Mouse (Mus musculus): Measurements from ENCODE around the gene Sptb. TPM values are rescaled to one million over a fixed set of nuclear protein-coding genes. Genes with fewer than 3 reads are reported as not detected.
A peak's percentile ranks its signal among the peaks of the same experiment; 100 is the strongest.

The Sptb gene
- polyA plus RNA-seq, 1 experiment = 101 TPM

DNA sequence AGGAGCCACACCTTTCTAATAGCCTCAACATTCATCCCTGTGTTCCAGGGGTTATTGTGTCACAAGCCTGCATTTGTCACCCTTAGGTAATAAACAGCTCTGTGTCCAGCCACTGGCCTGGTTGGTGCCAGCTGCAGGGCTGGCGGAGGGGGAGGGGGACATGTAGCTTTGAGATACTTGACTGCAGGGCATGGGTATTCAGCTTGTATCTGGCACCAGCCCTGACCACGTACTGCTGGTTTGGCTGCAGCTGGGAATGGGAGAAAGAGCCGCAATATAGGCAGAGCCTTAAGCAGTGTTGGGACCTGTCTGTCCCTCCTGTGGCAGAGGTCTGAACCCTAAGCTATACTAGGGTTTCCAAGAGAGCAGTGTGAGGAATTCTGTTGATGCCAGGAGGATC is 128.2 kb downstream of the Sptb start:
- H3K4me3 ChIP-seq (replicated peaks; ENCODE audit: insufficient read depth, low read depth, low read length) = no peak overlapping the region
- H3K4me1 ChIP-seq (ENCODE audit: control insufficient read depth, insufficient read depth, low read length) = peaks cover 17% of the 10 kb centered on the region
- 0 out of 2 replicates have a peak overlapping the region, but pooled peaks have one; percentile 15 for H3K27ac ChIP-seq (ENCODE audit: insufficient read depth, low read length)
- no peaks in the 10 kb centered on the region for H3K27me3 ChIP-seq (ENCODE audit: control insufficient read depth, insufficient read depth, low read length)
- no peak for DNase-seq
- TF ChIP-seq CTCF (IDR thresholded peaks at IDR 0.05; ENCODE audit: borderline replicate concordance, insufficient read depth, low read depth, low read length) (no peak), POLR2A (IDR thresholded peaks at IDR 0.05; ENCODE audit: borderline replicate concordance, insufficient read depth, low read length) (no peak)
- WGBS = 59% methylated on average over 3 of the region's 3 CpGs

GRCm38 (mm10) chr12:76579806-76580205 is 130.5 kb downstream of the Sptb start:
- Histone ChIP-seq H3K27ac (ENCODE audit: insufficient read depth, low read length) (no peak overlapping the region), H3K4me3 (replicated peaks; ENCODE audit: insufficient read depth, low read depth, low read length) (no peak overlapping the region), H3K4me1 (ENCODE audit: control insufficient read depth, insufficient read depth, low read length) (peaks cover 24% of the 10 kb centered on the region), H3K27me3 (ENCODE audit: control insufficient read depth, insufficient read depth, low read length) (no peaks in the 10 kb centered on the region)
- no peak for TF ChIP-seq CTCF (IDR thresholded peaks at IDR 0.05; ENCODE audit: borderline replicate concordance, insufficient read depth, low read depth, low read length)
- 100% methylated on average over 1 of the region's 1 CpGs for WGBS
- DNase-seq = no peak

- 49% methylated on average over 2 of the region's 2 CpGs for WGBS
- peak in 1 of 2 experiments; percentile 19 for DNase-seq
- H3K27ac ChIP-seq (ENCODE audit: insufficient read depth, low read length) = no peak overlapping the region
- TF ChIP-seq CTCF (IDR thresholded peaks at IDR 0.05; ENCODE audit: borderline replicate concordance, insufficient read depth, low read depth, low read length) (no peak), POLR2A (IDR thresholded peaks at IDR 0.05; ENCODE audit: borderline replicate concordance, insufficient read depth, low read length) (no peak)
- H3K4me3 ChIP-seq (replicated peaks; ENCODE audit: insufficient read depth, low read depth, low read length) = no peak overlapping the region
- peaks cover 28% of the 10 kb centered on the region for H3K4me1 ChIP-seq (ENCODE audit: control insufficient read depth, insufficient read depth, low read length)
- H3K27me3 ChIP-seq (ENCODE audit: control insufficient read depth, insufficient read depth, low read length) = no peaks in the 10 kb centered on the region
These were observed 131.9 kb downstream of the Sptb start for GRCm38 (mm10) chr12:76578465-76578864.

DNA sequence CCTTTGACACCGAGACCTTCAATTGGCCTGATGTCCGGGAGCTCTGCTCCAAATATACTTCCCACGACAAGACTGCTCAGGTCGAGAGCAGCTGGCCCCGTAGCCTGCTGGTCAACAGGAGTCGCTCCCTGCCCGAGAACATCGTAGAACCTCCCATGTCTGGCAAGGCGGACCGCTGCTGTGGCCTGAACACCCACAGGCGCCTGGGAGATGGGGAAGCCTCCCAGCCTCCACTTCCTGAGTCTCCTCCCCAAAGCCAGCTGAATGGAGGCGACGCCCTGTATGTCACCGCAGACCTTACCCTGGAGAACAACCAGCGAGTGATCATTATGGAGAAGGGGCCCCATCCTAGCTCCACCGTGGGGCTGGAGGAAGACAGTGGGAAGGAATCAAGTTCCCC is 132.5 kb downstream of the Sptb start:
- no peaks in the 10 kb centered on the region for H3K27me3 ChIP-seq (ENCODE audit: control insufficient read depth, insufficient read depth, low read length)
- 73% methylated on average over 16 of the region's 16 CpGs for WGBS

GRCm38 (mm10) chr12:76576806-76577205 is 133.5 kb downstream of the Sptb start:
- Histone ChIP-seq H3K4me3 (replicated peaks; ENCODE audit: insufficient read depth, low read depth, low read length) (no peak overlapping the region), H3K27ac (ENCODE audit: insufficient read depth, low read length) (no peak overlapping the region), H3K4me1 (ENCODE audit: control insufficient read depth, insufficient read depth, low read length) (peaks cover 35% of the 10 kb centered on the region), H3K27me3 (ENCODE audit: control insufficient read depth, insufficient read depth, low read length) (no peaks in the 10 kb centered on the region)
- peak in 1 of 2 experiments; percentile 23 for DNase-seq
- 92% methylated on average over 8 of the region's 8 CpGs for WGBS
- TF ChIP-seq POLR2A (IDR thresholded peaks at IDR 0.05; ENCODE audit: borderline replicate concordance, insufficient read depth, low read length) (no peak), CTCF (IDR thresholded peaks at IDR 0.05; ENCODE audit: borderline replicate concordance, insufficient read depth, low read depth, low read length) (no peak)

More for the DNA sequence above, 132.5 kb downstream of the Sptb start:
- H3K27ac ChIP-seq (ENCODE audit: insufficient read depth, low read length) = no peak overlapping the region
- no peak for TF ChIP-seq CTCF (IDR thresholded peaks at IDR 0.05; ENCODE audit: borderline replicate concordance, insufficient read depth, low read depth, low read length)
- TF ChIP-seq POLR2A (IDR thresholded peaks at IDR 0.05; ENCODE audit: borderline replicate concordance, insufficient read depth, low read length) = no peak
- DNase-seq = no peak
- no peak overlapping the region for H3K4me3 ChIP-seq (replicated peaks; ENCODE audit: insufficient read depth, low read depth, low read length)
- peaks cover 28% of the 10 kb centered on the region for H3K4me1 ChIP-seq (ENCODE audit: control insufficient read depth, insufficient read depth, low read length)

GRCm38 (mm10) chr12:76576061-76576460 is 134.3 kb downstream of the Sptb start:
- DNase-seq = no peak
- no peaks in the 10 kb centered on the region for H3K27me3 ChIP-seq (ENCODE audit: control insufficient read depth, insufficient read depth, low read length)
- WGBS = 94% methylated on average over 9 of the region's 9 CpGs
- H3K4me1 ChIP-seq (ENCODE audit: control insufficient read depth, insufficient read depth, low read length) = peaks cover 36% of the 10 kb centered on the region
- TF ChIP-seq CTCF (IDR thresholded peaks at IDR 0.05; ENCODE audit: borderline replicate concordance, insufficient read depth, low read depth, low read length) (no peak), POLR2A (IDR thresholded peaks at IDR 0.05; ENCODE audit: borderline replicate concordance, insufficient read depth, low read length) (no peak)
- no peak overlapping the region for H3K4me3 ChIP-seq (replicated peaks; ENCODE audit: insufficient read depth, low read depth, low read length)
- no peak overlapping the region for H3K27ac ChIP-seq (ENCODE audit: insufficient read depth, low read length)

DNA sequence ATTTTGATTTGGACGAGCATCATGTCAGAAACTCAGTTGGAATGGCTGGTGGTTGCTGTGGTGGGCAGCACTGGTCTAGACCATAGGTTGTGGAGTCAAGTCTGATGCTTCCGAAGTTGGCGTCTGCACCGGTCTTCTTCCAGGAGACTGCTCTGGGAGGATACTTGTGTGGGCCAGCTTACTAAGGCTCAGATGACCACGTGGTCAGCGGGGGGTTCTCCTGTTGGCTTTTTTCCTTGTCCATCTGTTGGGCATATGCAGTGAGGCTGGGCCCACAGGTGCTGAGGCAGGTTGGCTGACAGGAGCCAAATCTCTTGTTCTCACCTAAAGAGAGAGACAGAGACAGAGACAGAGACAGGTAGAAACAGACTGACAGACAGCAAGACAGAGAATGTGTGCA is 135.5 kb downstream of the Sptb start:
- Histone ChIP-seq H3K27ac (ENCODE audit: insufficient read depth, low read length) (no peak overlapping the region), H3K4me1 (ENCODE audit: control insufficient read depth, insufficient read depth, low read length) (peaks cover 31% of the 10 kb centered on the region), H3K27me3 (ENCODE audit: control insufficient read depth, insufficient read depth, low read length) (no peaks in the 10 kb centered on the region), H3K4me3 (replicated peaks; ENCODE audit: insufficient read depth, low read depth, low read length) (no peak overlapping the region)
- peak; percentile 90 to 94 for DNase-seq
- 22% methylated on average over 6 of the region's 6 CpGs for WGBS
- TF ChIP-seq POLR2A (IDR thresholded peaks at IDR 0.05; ENCODE audit: borderline replicate concordance, insufficient read depth, low read length) (no peak), CTCF (IDR thresholded peaks at IDR 0.05; ENCODE audit: borderline replicate concordance, insufficient read depth, low read depth, low read length) (no peak)

DNA sequence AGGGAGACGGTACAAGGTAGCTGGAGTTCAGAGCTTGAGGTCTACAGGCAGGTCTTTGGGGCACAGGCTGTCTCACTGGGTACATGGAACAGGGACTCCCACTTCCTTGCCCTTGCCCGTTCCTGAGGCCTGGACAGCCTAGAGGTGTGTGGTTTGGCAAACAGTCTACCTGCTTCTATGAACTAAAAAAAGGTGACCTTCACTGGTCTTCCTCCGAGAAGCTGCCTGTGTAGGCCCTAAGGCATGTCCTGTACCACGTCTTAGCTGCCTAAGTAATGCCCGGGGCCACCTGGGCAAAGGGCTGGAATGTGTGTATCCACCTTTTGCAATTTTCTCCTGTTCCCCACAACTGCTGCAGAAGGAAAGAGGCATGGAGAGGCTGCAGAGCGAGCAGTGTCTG is 137.0 kb downstream of the Sptb start:
- TF ChIP-seq POLR2A (IDR thresholded peaks at IDR 0.05; ENCODE audit: borderline replicate concordance, insufficient read depth, low read length) (no peak), CTCF (IDR thresholded peaks at IDR 0.05; ENCODE audit: borderline replicate concordance, insufficient read depth, low read depth, low read length) (no peak)
- H3K4me1 ChIP-seq (ENCODE audit: control insufficient read depth, insufficient read depth, low read length) = peaks cover 31% of the 10 kb centered on the region
- H3K4me3 ChIP-seq (replicated peaks; ENCODE audit: insufficient read depth, low read depth, low read length) = no peak overlapping the region
- peak in 1 of 2 experiments; percentile 33 for DNase-seq
- no peak overlapping the region for H3K27ac ChIP-seq (ENCODE audit: insufficient read depth, low read length)
- 92% methylated on average over 6 of the region's 6 CpGs for WGBS
- H3K27me3 ChIP-seq (ENCODE audit: control insufficient read depth, insufficient read depth, low read length) = no peaks in the 10 kb centered on the region

Data from cerebellum, adult 2 months (tissue).